In genomic region chr6:30552628-30553027, GRCm38 (mm10) we compare ENCODE assay signal across 13 mouse cellular contexts. TPM values are rescaled to one million over a fixed set of nuclear protein-coding genes. Genes with fewer than 3 reads are reported as not detected.
DNase-seq lines count a peak whose midpoint lies in the region; ATAC-seq and TF ChIP-seq lines count a peak whose summit lies in the region.
"Had no signal": no experiment of that assay in that cellular context is flagged by ENCODE, and none has a peak within 500 bp of the region (broad histone marks: within the 10 kb centered on the region; RNA-seq: fewer than 3 reads in every experiment).

No protein-coding gene starts in this region.

- 0 out of 2 replicates have a peak overlapping the region, but pooled peaks have one; percentile 24 for H3K27ac ChIP-seq in heart, embryonic 13.5 days (replicated peaks)
- H3K27ac ChIP-seq in lung, postnatal 0 days (ENCODE audit: low read length), result no peak overlapping the region
- H3K27ac ChIP-seq in hindbrain, embryonic 15.5 days (replicated peaks), result peak overlapping the region; percentile 6; the same call in 1 of the 2 replicates
- 0 out of 2 replicates have a peak overlapping the region, but pooled peaks have one; percentile 23 for H3K27ac ChIP-seq in midbrain, embryonic 16.5 days (ENCODE audit: low read length)

- no peak overlapping the region for H3K4me3 ChIP-seq in heart, embryonic 13.5 days
- H3K4me3 ChIP-seq in lung, postnatal 0 days (ENCODE audit: low read depth, low read length), result no peak overlapping the region
- no peak overlapping the region for H3K4me3 ChIP-seq in hindbrain, embryonic 15.5 days
- H3K4me3 ChIP-seq in midbrain, embryonic 16.5 days (ENCODE audit: low read depth, low read length), result no peak overlapping the region

- DNase-seq in heart, postnatal 10 days, result no peak
- no peak for DNase-seq in lung, postnatal 0 days (ENCODE audit: low spot score)
- DNase-seq in lung, postnatal 25 days (ENCODE audit: low spot score), result no peak
- DNase-seq in c-Kit-positive CD71-positive TER-119-positive erythroid progenitor cells, embryonic 14.5 days (ENCODE audit: low spot score), result no peak
- no peak for DNase-seq in natural killer cell, adult 2 months (ENCODE audit: low spot score in 2 of 2)
- DNase-seq: gastrocnemius, postnatal 36 days; kidney, adult 18-20 months had no signal

- ATAC-seq in heart, embryonic 13.5 days (ENCODE audit: extremely low read depth, insufficient number of reproducible peaks, low FRiP score, low TSS enrichment), result no peak
- peak; percentile 18; the same call in 1 of the 2 replicates for ATAC-seq in lung, postnatal 0 days
- ATAC-seq in hindbrain, embryonic 15.5 days (ENCODE audit: low FRiP score, low read depth), result no peak
- no peak for ATAC-seq in midbrain, embryonic 16.5 days

- peak overlapping the region; percentile 52; the same call in 1 of the 2 replicates for H3K4me2 ChIP-seq in heart, embryonic 13.5 days
- H3K4me2 ChIP-seq in lung, postnatal 0 days (replicated peaks; ENCODE audit: low read depth, low read length), result no peak overlapping the region; the same call in 1 of the 2 replicates
- no peak overlapping the region; the same call in 1 of the 2 replicates for H3K4me2 ChIP-seq in hindbrain, embryonic 15.5 days
- H3K4me2 ChIP-seq in midbrain, embryonic 16.5 days (ENCODE audit: low read length), result 0 out of 2 replicates have a peak overlapping the region, but pooled peaks have one; percentile 8

- WGBS in heart, embryonic 13.5 days, result 49% methylated on average over 6 of the region's 6 CpGs
- WGBS in lung, postnatal 0 days, result 41% methylated on average over 6 of the region's 6 CpGs
- 40% methylated on average over 6 of the region's 6 CpGs for WGBS in hindbrain, embryonic 15.5 days
- WGBS in midbrain, embryonic 16.5 days, result 45% methylated on average over 6 of the region's 6 CpGs

- H3K27me3 ChIP-seq in heart, embryonic 13.5 days (replicated peaks), result no peaks in the 10 kb centered on the region
- no peaks in the 10 kb centered on the region for H3K27me3 ChIP-seq in lung, postnatal 0 days (replicated peaks; ENCODE audit: insufficient read depth, low read length)
- no peaks in the 10 kb centered on the region for H3K27me3 ChIP-seq in hindbrain, embryonic 15.5 days
- no peaks in the 10 kb centered on the region for H3K27me3 ChIP-seq in midbrain, embryonic 16.5 days (ENCODE audit: control insufficient read depth, insufficient read depth, low read depth, low read length)

- peaks cover 5% of the 10 kb centered on the region; the same call in 1 of the 2 replicates for H3K9me3 ChIP-seq in heart, embryonic 13.5 days
- no peaks in the 10 kb centered on the region for H3K9me3 ChIP-seq in lung, postnatal 0 days (ENCODE audit: low read length)
- no peaks in the 10 kb centered on the region for H3K9me3 ChIP-seq in hindbrain, embryonic 15.5 days
- no peaks in the 10 kb centered on the region for H3K9me3 ChIP-seq in midbrain, embryonic 16.5 days (replicated peaks; ENCODE audit: control insufficient read depth, low read length, poor library complexity, severe bottlenecking)

- H3K36me3 ChIP-seq in heart, embryonic 13.5 days, result no peaks in the 10 kb centered on the region
- no peaks in the 10 kb centered on the region for H3K36me3 ChIP-seq in lung, postnatal 0 days (ENCODE audit: insufficient read depth, low read length)
- H3K36me3 ChIP-seq in hindbrain, embryonic 15.5 days, result no peaks in the 10 kb centered on the region
- no peaks in the 10 kb centered on the region for H3K36me3 ChIP-seq in midbrain, embryonic 16.5 days (ENCODE audit: control insufficient read depth, insufficient read depth, low read length)

- no peak overlapping the region for H3K9ac ChIP-seq in heart, embryonic 13.5 days
- H3K9ac ChIP-seq in lung, postnatal 0 days (replicated peaks; ENCODE audit: low read depth), result no peak overlapping the region
- H3K9ac ChIP-seq in hindbrain, embryonic 15.5 days, result no peak overlapping the region
- no peak overlapping the region for H3K9ac ChIP-seq in midbrain, embryonic 16.5 days (ENCODE audit: low read depth, low read length)

- TF ChIP-seq EP300 in lung, postnatal 0 days (IDR thresholded peaks at IDR 0.05), result no peak

- no peak for TF ChIP-seq CTCF in lung, postnatal 0 days (IDR thresholded peaks at IDR 0.05)

- H3K4me1 ChIP-seq in heart, embryonic 13.5 days, result peaks cover 42% of the 10 kb centered on the region
- H3K4me1 ChIP-seq in lung, postnatal 0 days (ENCODE audit: insufficient read depth, low read depth, low read length), result no peaks in the 10 kb centered on the region
- peaks cover 30% of the 10 kb centered on the region for H3K4me1 ChIP-seq in hindbrain, embryonic 15.5 days (replicated peaks)
- H3K4me1 ChIP-seq in midbrain, embryonic 16.5 days (ENCODE audit: control insufficient read depth, insufficient read depth, low read length), result peaks cover 25% of the 10 kb centered on the region

- intact Hi-C loops in heart, postnatal 10 days (cut with DNase I), result loop anchor here (5.0 kb wide), 1 partner anchor 140 kb away; the partner anchor contains the start of gene Cep41

RNA-seq across cellular contexts. Expression of gene Cpa2, which starts 11.2 kb away (rescaled TPM):
- polyA plus RNA-seq in heart, embryonic 13.5 days (2015; fragmentation: Nextera tagmentation; extraction: Ambion mirVana), result 4.6 and 6.9 TPM in 2 replicates
- total RNA-seq in heart, postnatal 10 days (2021), result under 1 TPM; 0.17 to 0.65 TPM
- polyA plus RNA-seq in lung, postnatal 0 days (2015; fragmentation: Nextera tagmentation; extraction: Ambion mirVana), result 2.7 and 3.0 TPM in 2 replicates
- 7.3 and 8.5 TPM in 2 replicates for polyA plus RNA-seq in hindbrain, embryonic 15.5 days (2015; fragmentation: Nextera tagmentation; extraction: Ambion mirVana)
- polyA plus RNA-seq in midbrain, embryonic 16.5 days (2015; fragmentation: Nextera tagmentation; extraction: Ambion mirVana), result 9.0 and 10.2 TPM in 2 replicates
- total RNA-seq: gastrocnemius, postnatal 36 days had no signal

RNA-seq across cellular contexts. Expression of gene Cpa4, which starts 15.5 kb away (rescaled TPM):
- polyA plus RNA-seq in heart, embryonic 13.5 days (2015; fragmentation: Nextera tagmentation; extraction: Ambion mirVana), result 2.5 and 3.3 TPM in 2 replicates
- under 1 TPM in 1 of 2 experiments, not detected in 1; 0.10 TPM for total RNA-seq in heart, postnatal 10 days (2021)
- 0.05 and 0.07 TPM in 2 replicates for polyA plus RNA-seq in lung, postnatal 0 days (2015; fragmentation: Nextera tagmentation; extraction: Ambion mirVana)
- polyA plus RNA-seq in hindbrain, embryonic 15.5 days (2015; fragmentation: Nextera tagmentation; extraction: Ambion mirVana), result 0.52 and 0.96 TPM in 2 replicates
- polyA plus RNA-seq in midbrain, embryonic 16.5 days (2015; fragmentation: Nextera tagmentation; extraction: Ambion mirVana), result 1.0 and 1.4 TPM in 2 replicates
- total RNA-seq: gastrocnemius, postnatal 36 days had no signal

RNA-seq across cellular contexts. Expression of gene Ssmem1, which starts 43.0 kb away (rescaled TPM):
- polyA plus RNA-seq in heart, embryonic 13.5 days (2015; fragmentation: Nextera tagmentation; extraction: Ambion mirVana), result not detected in 2 replicates
- not detected for total RNA-seq in heart, postnatal 10 days (2021)
- 0.12 TPM in 1 of 2 replicates, not detected in the other for polyA plus RNA-seq in lung, postnatal 0 days (2015; fragmentation: Nextera tagmentation; extraction: Ambion mirVana)
- polyA plus RNA-seq in hindbrain, embryonic 15.5 days (2015; fragmentation: Nextera tagmentation; extraction: Ambion mirVana), result 0.22 TPM in 1 of 2 replicates, not detected in the other
- polyA plus RNA-seq in midbrain, embryonic 16.5 days (2015; fragmentation: Nextera tagmentation; extraction: Ambion mirVana), result 0.14 TPM in 1 of 2 replicates, not detected in the other

RNA-seq across cellular contexts. Expression of gene Tmem209, which starts 43.0 kb away (rescaled TPM):
- polyA plus RNA-seq in heart, embryonic 13.5 days (2015; fragmentation: Nextera tagmentation; extraction: Ambion mirVana), result 24.2 and 25.6 TPM in 2 replicates
- 10 to 100 TPM; 12.0 to 13.3 TPM for total RNA-seq in heart, postnatal 10 days (2021)
- 14.6 TPM in 2 replicates for polyA plus RNA-seq in lung, postnatal 0 days (2015; fragmentation: Nextera tagmentation; extraction: Ambion mirVana)
- 25.4 and 30.3 TPM in 2 replicates for polyA plus RNA-seq in hindbrain, embryonic 15.5 days (2015; fragmentation: Nextera tagmentation; extraction: Ambion mirVana)
- polyA plus RNA-seq in midbrain, embryonic 16.5 days (2015; fragmentation: Nextera tagmentation; extraction: Ambion mirVana), result 30.3 TPM in 2 replicates

RNA-seq across cellular contexts. Expression of gene Cpa5, which starts 58.2 kb away (rescaled TPM):
- 0.90 and 0.97 TPM in 2 replicates for polyA plus RNA-seq in heart, embryonic 13.5 days (2015; fragmentation: Nextera tagmentation; extraction: Ambion mirVana)
- total RNA-seq in heart, postnatal 10 days (2021), result not detected
- polyA plus RNA-seq in lung, postnatal 0 days (2015; fragmentation: Nextera tagmentation; extraction: Ambion mirVana), result not detected in 2 replicates
- not detected in 2 replicates for polyA plus RNA-seq in hindbrain, embryonic 15.5 days (2015; fragmentation: Nextera tagmentation; extraction: Ambion mirVana)
- polyA plus RNA-seq in midbrain, embryonic 16.5 days (2015; fragmentation: Nextera tagmentation; extraction: Ambion mirVana), result not detected in 2 replicates
- total RNA-seq: adrenal gland, postnatal 10 days; gastrocnemius, postnatal 36 days; left cerebral cortex, postnatal 10 days had no signal
- polyA plus RNA-seq: cerebellum, adult 2 months had no signal

Comparison
In these comparisons a context has a peak if more than half of its experiments do, and no peak if none do; other contexts are left out.
1. H3K4me2 ChIP-seq: peak in heart, embryonic 13.5 days (single experiment) and midbrain, embryonic 16.5 days (single experiment); none in lung, postnatal 0 days (single experiment) and hindbrain, embryonic 15.5 days (single experiment).